Mouse (Mus musculus) hindbrain, postnatal 0 days (tissue): ENCODE measurements around the gene Rwdd4a. TPM values are rescaled to one million over a fixed set of nuclear protein-coding genes. Genes with fewer than 3 reads are reported as not detected.

ENCODE experiments used
- ATAC-seq: fragments of 200-750 bp; cut with Nextera tagmentation; 2 replicates; pipeline ENCODE4 v1.8.0; 2017; ENCODE audit warnings: mild to moderate bottlenecking, moderate TSS enrichment, moderate library complexity
- DNase-seq: peaks from one replicate; pipeline ENCODE4 v3.0.0-alpha.2; 2015; ENCODE audit warnings: low spot score
- H3K27ac ChIP-seq: fragments of 300-500 bp; sonication (generic); 2 replicates; pipeline ENCODE4 v1.5.1; 2014; ENCODE audit warnings: mild to moderate bottlenecking
- H3K27me3 ChIP-seq: fragments of 300-500 bp; sonication (generic); 2 replicates; pipeline ENCODE4 v1.6.1; 2014; ENCODE audit warnings: low read length, mixed read lengths; ENCODE audit not compliant: insufficient read depth
- H3K36me3 ChIP-seq: fragments of 300-500 bp; sonication (generic); 2 replicates; pipeline ENCODE4 v1.6.1; 2014; ENCODE audit warnings: low read length, mixed read lengths; ENCODE audit not compliant: insufficient read depth
- H3K4me1 ChIP-seq: fragments of 300-500 bp; sonication (generic); 2 replicates; pipeline ENCODE4 v1.6.1; 2014; ENCODE audit warnings: antibody characterized with exemption, low read length, mixed read lengths; ENCODE audit not compliant: insufficient read depth
- H3K4me2 ChIP-seq: fragments of 300-500 bp; sonication (generic); 2 replicates; pipeline ENCODE4 v1.6.1; 2014; ENCODE audit warnings: low read depth, mild to moderate bottlenecking, low read length, moderate library complexity, mixed read lengths
- H3K4me3 ChIP-seq: fragments of 300-500 bp; sonication (generic); 2 replicates; pipeline ENCODE4 v1.5.1; 2014; ENCODE audit warnings: low read length
- H3K9ac ChIP-seq: fragments of 300-500 bp; sonication (generic); replicated peaks from 2 replicates; pipeline ENCODE4 v1.6.1; 2014; ENCODE audit warnings: mild to moderate bottlenecking, low read length, moderate library complexity, mixed read lengths
- H3K9me3 ChIP-seq: fragments of 300-500 bp; sonication (generic); 2 replicates; pipeline ENCODE4 v1.6.1; 2016; ENCODE audit warnings: low read length, mixed read lengths
- CTCF ChIP-seq: IDR thresholded peaks from 2 replicates; pipeline ENCODE4 v1.5.1; 2016; ENCODE audit warnings: antibody characterized with exemption, control low read depth, low read depth
- WGBS: fragments of 180-500 bp; shearing (Covaris S2); extraction: QIAGEN DNeasy Blood & Tissue Kit; methylation state at CpG from one replicate; pipeline ENCODE4 v1.1.7; 2014; 5-methylcytosine and 5-hydroxymethylcytosine counted together
- polyA plus RNA-seq: library from polyadenylated mRNA; unstranded; fragments of >200 nt; fragmentation: Nextera tagmentation; extraction: Ambion mirVana; gene quantifications from 2 replicates; pipeline ENCODE4 v1.2.1, GENCODE M21; 2015
- total RNA-seq: library from RNA; depleted of rRNA; stranded (reverse); fragments of >200 nt; gene quantifications from 2 replicates; pipeline ENCODE4 v1.2.3, GENCODE M21; 2014

Rwdd4a gene
- total and polyA plus RNA-seq, 2 experiments from 2014 or later, result 11.0 to 32.2 TPM

DNA sequence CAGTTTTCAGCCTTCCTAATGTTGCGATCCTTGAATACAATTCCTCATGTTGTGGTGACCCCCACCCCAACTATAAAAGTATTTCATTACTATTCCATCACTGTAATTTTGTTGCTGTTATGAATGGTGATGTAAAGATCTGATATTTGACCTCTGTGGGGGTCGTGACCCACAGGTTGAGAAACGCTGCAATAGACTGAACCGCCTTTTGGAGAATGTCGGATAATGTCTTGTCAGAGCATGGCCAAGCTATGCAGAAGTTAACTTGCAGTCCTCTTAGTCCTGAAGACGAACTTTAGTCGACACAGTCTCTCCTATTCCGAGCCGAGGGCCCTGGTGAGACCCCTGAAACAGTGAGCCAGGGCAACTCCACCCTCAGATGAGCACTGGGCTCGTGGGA is 13.6 kb downstream of the Rwdd4a start:
- Histone ChIP-seq H3K4me1 (no peaks in the 10 kb centered on the region), H3K27me3 (no peaks in the 10 kb centered on the region), H3K36me3 (peaks cover 53% of the 10 kb centered on the region), H3K4me3 (no peak overlapping the region), H3K9ac (no peak overlapping the region), H3K9me3 (no peaks in the 10 kb centered on the region), H3K27ac (no peak overlapping the region), H3K4me2 (no peak overlapping the region)
- TF ChIP-seq CTCF, result no peak
- ATAC-seq (no peak), DNase-seq (no peak)
- WGBS, result 98% methylated on average over 10 of the region's 10 CpGs

DNA sequence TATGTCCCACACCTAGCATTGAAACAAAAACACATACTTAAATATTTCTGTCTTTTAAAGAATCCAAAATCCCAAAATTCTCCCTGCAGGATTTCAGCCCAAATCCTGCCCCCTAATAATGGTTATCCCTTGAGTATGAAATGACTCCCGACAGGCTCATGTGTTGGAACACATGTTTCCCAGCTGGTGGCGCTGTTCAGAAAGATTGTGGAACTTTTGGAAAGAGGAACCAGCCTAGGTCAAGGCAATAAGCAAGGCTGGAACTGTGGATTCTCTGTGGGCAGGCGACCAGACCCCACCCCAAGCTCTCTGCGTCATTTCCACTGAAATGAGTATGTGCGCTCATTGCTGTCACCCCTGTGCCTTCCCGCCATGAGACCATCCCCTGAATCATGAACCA is 20.1 kb downstream of the Rwdd4a start:
- no peak for ATAC-seq
- peak; percentile 42 for TF ChIP-seq CTCF
- no peak overlapping the region for H3K4me2 ChIP-seq
- H3K4me3 ChIP-seq, result no peak overlapping the region
- H3K27ac ChIP-seq, result no peak overlapping the region
- DNase-seq, result peak; percentile 40
- no peak overlapping the region for H3K9ac ChIP-seq
- WGBS, result 87% methylated on average over 6 of the region's 6 CpGs
- no peaks in the 10 kb centered on the region for H3K4me1 ChIP-seq
- H3K27me3 ChIP-seq, result no peaks in the 10 kb centered on the region
- H3K9me3 ChIP-seq, result no peaks in the 10 kb centered on the region
- peaks cover 16% of the 10 kb centered on the region for H3K36me3 ChIP-seq

DNA sequence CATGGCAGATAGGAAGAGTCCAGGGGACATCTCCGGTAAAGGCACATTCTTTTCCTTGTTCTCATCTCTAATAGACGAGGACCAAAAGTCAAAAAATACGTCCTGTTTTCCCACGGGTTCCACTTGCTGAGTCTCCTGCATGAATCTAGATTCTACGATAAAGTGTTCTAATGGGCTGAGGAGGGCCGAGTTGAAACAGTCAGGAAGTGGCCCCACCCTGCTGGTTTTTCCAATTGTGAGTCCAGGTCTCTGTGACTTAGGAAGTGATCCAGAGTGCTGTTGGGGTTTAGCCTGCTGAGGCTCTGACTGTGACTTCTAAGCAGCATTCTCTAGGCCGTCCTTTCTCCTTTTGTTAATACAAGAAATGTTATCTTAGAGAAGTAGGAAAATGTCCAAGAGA is 23.0 kb downstream of the Rwdd4a start:
- no peak for ATAC-seq
- no peak overlapping the region for H3K4me2 ChIP-seq
- H3K9ac ChIP-seq, result no peak overlapping the region
- H3K36me3 ChIP-seq, result peaks cover 6% of the 10 kb centered on the region; the same call in 1 of the 2 replicates
- no peaks in the 10 kb centered on the region for H3K27me3 ChIP-seq
- H3K9me3 ChIP-seq, result no peaks in the 10 kb centered on the region
- WGBS, result 86% methylated on average over 7 of the region's 7 CpGs
- H3K4me3 ChIP-seq, result no peak overlapping the region
- TF ChIP-seq CTCF, result no peak
- no peak for DNase-seq
- H3K4me1 ChIP-seq, result no peaks in the 10 kb centered on the region
- H3K27ac ChIP-seq, result no peak overlapping the region

DNA sequence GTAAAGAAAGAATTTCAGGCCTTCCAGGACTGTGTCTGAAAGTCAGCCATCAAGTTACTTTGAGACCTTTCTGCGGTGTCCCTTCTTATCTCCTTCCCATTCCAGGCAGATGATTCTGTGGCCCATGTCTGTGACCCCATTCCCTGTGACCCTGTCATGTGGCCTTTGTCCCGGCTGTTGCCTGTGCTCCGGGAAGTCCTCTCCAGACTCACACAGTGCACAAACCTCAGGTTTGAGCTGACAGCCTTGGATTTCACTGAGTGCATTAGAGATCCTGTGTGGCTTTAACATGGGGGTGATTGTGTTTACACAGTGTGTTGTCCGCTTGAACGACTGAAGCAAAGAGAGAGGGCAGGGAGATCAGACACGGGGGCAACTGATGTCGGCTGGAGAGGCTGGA is 24.8 kb downstream of the Rwdd4a start:
- no peak for DNase-seq
- no peak for ATAC-seq
- 49% methylated on average over 7 of the region's 7 CpGs for WGBS
- Histone ChIP-seq H3K4me2 (no peak overlapping the region), H3K4me1 (no peaks in the 10 kb centered on the region), H3K27me3 (no peaks in the 10 kb centered on the region), H3K9ac (no peak overlapping the region), H3K36me3 (0 out of 2 replicates have a peak, but pooled peaks cover 6% of the 10 kb centered on the region), H3K4me3 (no peak overlapping the region), H3K9me3 (no peaks in the 10 kb centered on the region), H3K27ac (no peak overlapping the region)
- TF ChIP-seq CTCF, result no peak

DNA sequence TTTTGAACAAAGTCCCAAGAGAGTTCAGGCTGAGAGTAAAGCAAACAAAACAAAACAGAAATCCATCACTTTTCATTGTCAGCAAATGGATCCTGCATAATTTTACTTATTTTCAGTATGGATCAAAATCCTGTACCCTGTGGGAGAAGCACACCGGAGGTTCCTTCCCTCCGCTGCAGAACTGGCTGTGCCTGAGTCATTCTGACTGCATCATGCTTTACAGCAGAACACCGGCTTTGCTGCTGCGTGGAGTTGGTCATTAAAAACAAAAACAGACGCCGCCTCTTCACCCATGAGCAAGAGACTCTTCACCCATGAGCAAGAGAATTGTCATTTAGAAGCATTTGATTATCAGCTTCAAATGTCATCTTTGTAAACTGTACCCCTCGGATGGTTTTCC is 27.3 kb downstream of the Rwdd4a start:
- H3K4me3 ChIP-seq, result no peak overlapping the region
- no peaks in the 10 kb centered on the region for H3K27me3 ChIP-seq
- WGBS, result 86% methylated on average over 7 of the region's 7 CpGs
- no peaks in the 10 kb centered on the region for H3K9me3 ChIP-seq
- no peak overlapping the region for H3K4me2 ChIP-seq
- no peaks in the 10 kb centered on the region for H3K36me3 ChIP-seq
- H3K27ac ChIP-seq, result no peak overlapping the region
- H3K4me1 ChIP-seq, result no peaks in the 10 kb centered on the region
- H3K9ac ChIP-seq, result no peak overlapping the region
- TF ChIP-seq CTCF, result no peak
- DNase-seq, result no peak
- ATAC-seq, result no peak

DNA sequence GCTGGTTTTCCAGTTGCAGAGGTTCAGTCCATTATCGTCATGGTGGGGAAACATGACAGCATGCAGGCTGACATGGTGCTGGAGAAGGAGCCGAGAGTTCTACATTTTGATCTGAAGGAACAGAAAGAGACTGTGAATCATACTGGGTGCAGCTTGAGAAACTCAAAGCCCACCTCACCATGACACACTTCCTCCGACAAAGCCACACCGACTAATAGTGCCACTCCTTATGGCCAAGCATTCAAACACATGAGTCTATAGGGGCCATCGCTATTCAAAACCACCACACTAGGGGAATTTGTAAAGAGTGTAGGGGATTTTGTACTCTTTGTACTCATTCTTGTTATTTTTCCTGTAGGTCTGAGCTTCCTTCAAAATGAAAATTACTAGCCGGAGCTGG is 33.1 kb downstream of the Rwdd4a start:
- Histone ChIP-seq H3K27me3 (no peaks in the 10 kb centered on the region), H3K27ac (no peak overlapping the region), H3K9ac (no peak overlapping the region), H3K9me3 (no peaks in the 10 kb centered on the region), H3K36me3 (no peaks in the 10 kb centered on the region), H3K4me1 (no peaks in the 10 kb centered on the region), H3K4me3 (no peak overlapping the region), H3K4me2 (no peak overlapping the region)
- DNase-seq, result no peak
- WGBS, result 90% methylated on average over 6 of the region's 6 CpGs
- no peak for ATAC-seq
- no peak for TF ChIP-seq CTCF

DNA sequence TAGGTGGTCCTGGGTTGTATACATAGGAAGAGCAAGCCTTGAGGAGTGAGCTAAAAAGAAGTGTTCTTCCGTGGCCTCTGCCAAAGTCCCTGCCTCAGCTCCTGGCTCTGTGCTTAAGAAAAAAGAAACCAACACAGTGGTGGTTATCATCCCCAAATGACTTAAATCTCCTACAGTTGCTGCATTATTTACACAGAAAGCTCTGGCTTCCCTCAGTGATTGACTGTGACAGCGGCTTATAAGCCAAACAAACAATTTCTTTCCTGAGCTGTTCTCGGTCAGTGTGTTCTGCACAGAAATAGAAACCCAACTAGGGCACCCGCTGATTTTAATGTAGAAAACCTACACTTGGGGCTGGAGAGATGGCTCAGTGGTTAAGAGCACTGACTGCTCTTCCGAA is 34.6 kb downstream of the Rwdd4a start:
- no peak for TF ChIP-seq CTCF
- Histone ChIP-seq H3K9ac (no peak overlapping the region), H3K27me3 (no peaks in the 10 kb centered on the region), H3K27ac (no peak overlapping the region), H3K4me2 (no peak overlapping the region), H3K4me1 (no peaks in the 10 kb centered on the region), H3K36me3 (no peaks in the 10 kb centered on the region), H3K4me3 (no peak overlapping the region), H3K9me3 (no peaks in the 10 kb centered on the region)
- WGBS, result 84% methylated on average over 5 of the region's 5 CpGs
- DNase-seq (no peak), ATAC-seq (no peak)
